Mouse (Mus musculus): ENCODE measurements around the gene Ptpn12.

- TF ChIP-seq POLR2A (IDR thresholded peaks at IDR 0.05; ENCODE audit: borderline replicate concordance, extremely low read depth, low read depth, low read length) (no peak), CTCF (IDR thresholded peaks at IDR 0.05; ENCODE audit: insufficient read depth, low read length) (peak; percentile 50)
These were observed 86.7 kb downstream of the Ptpn12 start for GRCm38 (mm10) chr5:20968963-20969362.

Measured in lung, adult 2 months (tissue).